Mouse (Mus musculus) limb, embryonic 14.5 days (tissue): ENCODE data around the gene A830005F24Rik. TPM values are rescaled to one million over a fixed set of nuclear protein-coding genes. Genes with fewer than 3 reads are reported as not detected.
"Not testable (repeated sequence)": the region's sequence is repeated elsewhere in the genome, so short reads cannot be mapped to it uniquely, and the experiment has no call there.

Source experiments
- ATAC-seq: fragments of 200-750 bp; cut with Nextera tagmentation; 2 replicates; pipeline ENCODE4 v1.8.0; 2017; ENCODE audit warnings: low read depth, moderate number of reproducible peaks, moderate TSS enrichment; ENCODE audit not compliant: low FRiP score
- DNase-seq: peaks from one replicate; pipeline ENCODE4 v3.0.0-alpha.2; 2015; ENCODE audit warnings: low spot score
- H3K27ac ChIP-seq: fragments of 300-500 bp; sonication (generic); replicated peaks from 2 replicates; pipeline ENCODE4 v1.5.1; 2014; ENCODE audit warnings: low read depth, mild to moderate bottlenecking, low read length, moderate library complexity, mixed read lengths
- H3K27me3 ChIP-seq: fragments of 300-500 bp; sonication (generic); 2 replicates; pipeline ENCODE4 v1.6.1; 2014; ENCODE audit warnings: low read length, mixed read lengths; ENCODE audit not compliant: control insufficient read depth, insufficient read depth
- H3K36me3 ChIP-seq: fragments of 300-500 bp; sonication (generic); 2 replicates; pipeline ENCODE4 v1.6.1; 2014; ENCODE audit warnings: mild to moderate bottlenecking, low read length, moderate library complexity, mixed read lengths; ENCODE audit not compliant: control insufficient read depth, insufficient read depth
- H3K4me1 ChIP-seq: fragments of 300-500 bp; sonication (generic); 2 replicates; pipeline ENCODE4 v1.6.1; 2014; ENCODE audit warnings: antibody characterized with exemption, low read length, mixed read lengths; ENCODE audit not compliant: control insufficient read depth, insufficient read depth
- H3K4me2 ChIP-seq: fragments of 300-500 bp; sonication (generic); replicated peaks from 2 replicates; pipeline ENCODE4 v1.6.1; 2014; ENCODE audit warnings: low read depth, mild to moderate bottlenecking, low read length, moderate library complexity; ENCODE audit not compliant: severe bottlenecking
- H3K4me3 ChIP-seq: fragments of 300-500 bp; sonication (generic); replicated peaks from 2 replicates; pipeline ENCODE4 v1.5.1; 2014; ENCODE audit warnings: low read length
- H3K9ac ChIP-seq: fragments of 300-500 bp; sonication (generic); 2 replicates; pipeline ENCODE4 v1.6.1; 2014; ENCODE audit warnings: mild to moderate bottlenecking, low read depth, low read length, moderate library complexity; ENCODE audit not compliant: severe bottlenecking
- H3K9me3 ChIP-seq: fragments of 300-500 bp; sonication (generic); 2 replicates; pipeline ENCODE4 v1.6.1; 2016; ENCODE audit warnings: low read length; ENCODE audit not compliant: control insufficient read depth
- POLR2A ChIP-seq: fragments of 200-500 bp; IDR thresholded peaks from 2 replicates; pipeline ENCODE4 v1.8.0; 2012; ENCODE audit warnings: inconsistent platforms, mild to moderate bottlenecking, moderate library complexity, borderline replicate concordance; ENCODE audit not compliant: insufficient read depth, insufficient read length; ENCODE audit errors: extremely low read depth
- WGBS: fragments of 180-500 bp; shearing (Covaris S2); extraction: QIAGEN DNeasy Blood & Tissue Kit; methylation state at CpG from one replicate; pipeline ENCODE4 v1.1.7; 2014; 5-methylcytosine and 5-hydroxymethylcytosine counted together
- polyA plus RNA-seq, 2 experiments: library from polyadenylated mRNA; depleted of rRNA in 1 of 2; stranded (reverse) in 1 of 2; unstranded in 1 of 2; fragments of >200 nt; fragmentation: Nextera tagmentation in 1 of 2; extraction: Ambion mirVana in 1 of 2; gene quantifications; 2 replicates each; pipeline versions ENCODE4 v1.2.1 to v1.2.3; 2012 to 2014

The A830005F24Rik gene
- polyA plus RNA-seq, 2 experiments = 1.2 to 1.6 TPM

GRCm38 (mm10) chr13:48508661-48509060 is 4.7 kb upstream of the A830005F24Rik start:
- WGBS = 84% methylated on average over 9 of the region's 9 CpGs
- no peak overlapping the region for H3K27ac ChIP-seq
- ATAC-seq = no peak
- no peak overlapping the region for H3K4me2 ChIP-seq
- no peak overlapping the region for H3K9ac ChIP-seq
- TF ChIP-seq POLR2A = no peak
- H3K4me3 ChIP-seq = no peak overlapping the region
- peaks cover 4% of the 10 kb centered on the region; the same call in 1 of the 2 replicates for H3K4me1 ChIP-seq
- DNase-seq = no peak
- no peaks in the 10 kb centered on the region for H3K27me3 ChIP-seq
- peaks cover 19% of the 10 kb centered on the region for H3K36me3 ChIP-seq
- no peaks in the 10 kb centered on the region for H3K9me3 ChIP-seq

- H3K27ac ChIP-seq = no peak overlapping the region
- H3K27me3 ChIP-seq = no peaks in the 10 kb centered on the region
- 75% methylated on average over 4 of the region's 4 CpGs for WGBS
- no peaks in the 10 kb centered on the region for H3K9me3 ChIP-seq
- no peak overlapping the region for H3K9ac ChIP-seq
- H3K4me2 ChIP-seq = no peak overlapping the region
- DNase-seq (no peak), ATAC-seq (no peak)
- peaks cover 4% of the 10 kb centered on the region; the same call in 1 of the 2 replicates for H3K4me1 ChIP-seq
- no peaks in the 10 kb centered on the region for H3K36me3 ChIP-seq
- TF ChIP-seq POLR2A = no peak
- H3K4me3 ChIP-seq = no peak overlapping the region
Measured at GRCm38 (mm10) chr13:48515861-48516260, 2.5 kb downstream of the A830005F24Rik start.

GRCm38 (mm10) chr13:48519122-48519521 is 5.8 kb downstream of the A830005F24Rik start:
- not testable (repeated sequence) for H3K36me3 ChIP-seq, H3K27me3 ChIP-seq, H3K27ac ChIP-seq, ATAC-seq, H3K4me1 ChIP-seq, H3K9me3 ChIP-seq, H3K9ac ChIP-seq, H3K4me2 ChIP-seq, H3K4me3 ChIP-seq, DNase-seq

- Histone ChIP-seq H3K4me2 (no peak overlapping the region), H3K27ac (no peak overlapping the region), H3K9me3 (no peaks in the 10 kb centered on the region), H3K4me3 (no peak overlapping the region), H3K9ac (no peak overlapping the region), H3K4me1 (no peaks in the 10 kb centered on the region), H3K27me3 (no peaks in the 10 kb centered on the region), H3K36me3 (no peaks in the 10 kb centered on the region)
- WGBS = 72% methylated on average over 5 of the region's 5 CpGs
- no peak for ATAC-seq
- no peak for DNase-seq
- TF ChIP-seq POLR2A = no peak
Measured at GRCm38 (mm10) chr13:48525745-48526144, 12.4 kb downstream of the A830005F24Rik start.

GRCm38 (mm10) chr13:48528123-48528871 is 14.9 kb downstream of the A830005F24Rik start:
- no peaks in the 10 kb centered on the region for H3K27me3 ChIP-seq
- H3K9ac ChIP-seq = no peak overlapping the region
- no peaks in the 10 kb centered on the region for H3K9me3 ChIP-seq
- H3K4me1 ChIP-seq = no peaks in the 10 kb centered on the region
- TF ChIP-seq POLR2A = no peak
- H3K4me3 ChIP-seq = no peak overlapping the region
- no peak overlapping the region for H3K27ac ChIP-seq
- DNase-seq (peak; percentile 94), ATAC-seq (peak; percentile 49)
- H3K4me2 ChIP-seq = no peak overlapping the region
- no peaks in the 10 kb centered on the region for H3K36me3 ChIP-seq
- WGBS = 55% methylated on average over 15 of the region's 15 CpGs
